Mouse (Mus musculus): Measurements from ENCODE around the gene Pla2g16. TPM values are rescaled to one million over a fixed set of nuclear protein-coding genes. Genes with fewer than 3 reads are reported as not detected.

Gene Pla2g16
- polyA plus RNA-seq, 1 experiment from 2014 or later: 8.6 TPM

DNA sequence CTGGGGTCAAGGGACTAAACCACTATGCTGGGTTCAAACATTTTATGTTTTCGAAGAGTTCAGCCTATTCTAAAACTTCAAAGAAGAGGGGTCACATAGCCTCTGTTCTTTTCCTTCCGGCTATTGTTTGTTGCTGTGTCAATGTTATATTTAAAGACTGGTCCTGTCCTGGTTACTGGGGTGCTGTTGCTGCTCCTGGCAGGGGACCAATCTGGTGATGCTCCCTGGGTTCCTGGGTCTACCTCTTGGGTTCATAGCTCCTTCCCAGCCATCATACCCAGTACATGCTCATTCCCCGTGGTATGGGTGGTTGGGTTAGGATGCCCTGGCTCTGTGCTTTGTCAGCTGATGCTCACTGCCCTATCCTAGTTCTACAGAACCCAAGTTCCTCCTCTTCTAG is 20.5 kb downstream of the Pla2g16 start:
- H3K4me3 ChIP-seq (ENCODE audit: low read length): no peak overlapping the region
- no peaks in the 10 kb centered on the region for H3K36me3 ChIP-seq (ENCODE audit: control insufficient read depth, insufficient read depth, low read length)
- no peaks in the 10 kb centered on the region for H3K9me3 ChIP-seq (ENCODE audit: control insufficient read depth, low read length)
- no peak overlapping the region for H3K4me2 ChIP-seq (ENCODE audit: low read length)
- H3K4me1 ChIP-seq (ENCODE audit: control insufficient read depth, insufficient read depth, low read depth, low read length): no peaks in the 10 kb centered on the region
- no peak for ATAC-seq
- no peaks in the 10 kb centered on the region for H3K27me3 ChIP-seq (replicated peaks; ENCODE audit: control insufficient read depth, insufficient read depth, low read length)
- no peak overlapping the region for H3K9ac ChIP-seq (ENCODE audit: low read depth, low read length)
- no peak overlapping the region for H3K27ac ChIP-seq (ENCODE audit: low read depth, low read length)
- WGBS: 84% methylated on average over 3 of the region's 3 CpGs

DNA sequence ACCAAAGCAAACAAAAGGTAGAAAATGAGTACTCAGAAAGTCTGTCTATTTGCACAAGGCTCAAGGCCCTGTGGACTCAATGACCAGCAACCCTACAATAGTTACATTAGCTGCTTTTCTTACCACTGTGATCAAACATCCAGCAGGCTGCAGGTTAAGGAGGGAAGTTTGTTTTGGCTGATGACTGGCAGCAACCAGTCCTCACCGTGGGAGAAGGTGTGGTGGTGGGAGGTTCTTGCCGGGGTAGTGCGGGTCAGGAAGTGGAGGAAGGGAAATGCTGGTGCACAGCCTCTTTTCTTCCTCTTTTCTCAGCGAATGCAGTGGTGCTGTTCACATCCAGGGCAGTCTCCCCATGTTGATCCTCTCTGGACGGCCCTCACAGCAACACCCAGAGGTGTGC is 23.8 kb downstream of the Pla2g16 start:
- no peaks in the 10 kb centered on the region for H3K4me1 ChIP-seq (ENCODE audit: control insufficient read depth, insufficient read depth, low read depth, low read length)
- no peaks in the 10 kb centered on the region for H3K9me3 ChIP-seq (ENCODE audit: control insufficient read depth, low read length)
- WGBS: 66% methylated on average over 5 of the region's 5 CpGs
- no peaks in the 10 kb centered on the region for H3K36me3 ChIP-seq (ENCODE audit: control insufficient read depth, insufficient read depth, low read length)
- H3K4me3 ChIP-seq (ENCODE audit: low read length): no peak overlapping the region
- no peak overlapping the region for H3K4me2 ChIP-seq (ENCODE audit: low read length)
- no peak for ATAC-seq
- no peak overlapping the region for H3K9ac ChIP-seq (ENCODE audit: low read depth, low read length)
- H3K27ac ChIP-seq (ENCODE audit: low read depth, low read length): no peak overlapping the region
- H3K27me3 ChIP-seq (replicated peaks; ENCODE audit: control insufficient read depth, insufficient read depth, low read length): no peaks in the 10 kb centered on the region

DNA sequence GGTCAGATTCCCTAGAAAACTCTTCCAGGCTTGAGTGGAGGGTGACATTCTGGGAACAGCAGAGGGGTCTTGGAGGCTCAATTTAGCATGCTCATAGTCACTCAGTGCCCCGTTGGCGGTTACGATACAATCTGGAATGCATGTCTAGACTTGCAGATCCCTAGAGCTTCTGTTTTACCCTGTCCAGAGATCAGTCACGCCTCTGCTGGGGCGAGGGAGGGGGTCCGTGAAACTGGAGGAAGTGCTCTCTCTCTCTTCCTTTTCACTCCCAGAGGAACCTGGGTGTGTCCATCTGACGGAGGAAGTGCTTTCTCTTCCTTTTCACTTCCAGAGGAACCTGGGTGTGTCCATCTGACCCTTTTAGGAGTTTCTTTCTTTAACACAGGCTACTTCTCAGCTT is 25.8 kb downstream of the Pla2g16 start:
- no peak overlapping the region for H3K27ac ChIP-seq (ENCODE audit: low read depth, low read length)
- no peaks in the 10 kb centered on the region for H3K9me3 ChIP-seq (ENCODE audit: control insufficient read depth, low read length)
- no peak overlapping the region for H3K4me3 ChIP-seq (ENCODE audit: low read length)
- H3K4me2 ChIP-seq (ENCODE audit: low read length): no peak overlapping the region
- H3K36me3 ChIP-seq (ENCODE audit: control insufficient read depth, insufficient read depth, low read length): no peaks in the 10 kb centered on the region
- no peaks in the 10 kb centered on the region for H3K27me3 ChIP-seq (replicated peaks; ENCODE audit: control insufficient read depth, insufficient read depth, low read length)
- no peak overlapping the region for H3K9ac ChIP-seq (ENCODE audit: low read depth, low read length)
- ATAC-seq: no peak
- no peaks in the 10 kb centered on the region for H3K4me1 ChIP-seq (ENCODE audit: control insufficient read depth, insufficient read depth, low read depth, low read length)
- 56% methylated on average over 7 of the region's 7 CpGs for WGBS

DNA sequence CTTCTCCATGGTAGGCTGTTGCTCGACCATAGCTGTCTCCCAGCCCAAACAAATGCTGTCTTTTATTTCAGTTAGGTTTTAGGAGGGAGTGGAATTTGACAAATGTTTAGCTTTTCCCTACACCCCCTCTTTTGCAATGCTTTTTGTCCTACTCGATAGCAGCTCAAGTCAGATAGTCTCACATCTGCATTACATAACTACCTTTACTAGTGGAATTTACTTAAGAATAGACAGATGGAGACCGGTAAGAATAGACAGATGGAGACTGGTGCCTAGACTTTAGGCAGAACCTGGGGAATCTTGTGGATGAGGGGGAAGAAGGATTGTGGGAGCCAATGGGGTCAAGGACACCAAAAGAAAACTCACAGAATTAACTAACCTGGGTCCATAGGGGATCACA is 26.3 kb downstream of the Pla2g16 start:
- Histone ChIP-seq H3K27me3 (replicated peaks; ENCODE audit: control insufficient read depth, insufficient read depth, low read length) (no peaks in the 10 kb centered on the region), H3K27ac (ENCODE audit: low read depth, low read length) (no peak overlapping the region)
- 81% methylated on average over 3 of the region's 3 CpGs for WGBS

DNA sequence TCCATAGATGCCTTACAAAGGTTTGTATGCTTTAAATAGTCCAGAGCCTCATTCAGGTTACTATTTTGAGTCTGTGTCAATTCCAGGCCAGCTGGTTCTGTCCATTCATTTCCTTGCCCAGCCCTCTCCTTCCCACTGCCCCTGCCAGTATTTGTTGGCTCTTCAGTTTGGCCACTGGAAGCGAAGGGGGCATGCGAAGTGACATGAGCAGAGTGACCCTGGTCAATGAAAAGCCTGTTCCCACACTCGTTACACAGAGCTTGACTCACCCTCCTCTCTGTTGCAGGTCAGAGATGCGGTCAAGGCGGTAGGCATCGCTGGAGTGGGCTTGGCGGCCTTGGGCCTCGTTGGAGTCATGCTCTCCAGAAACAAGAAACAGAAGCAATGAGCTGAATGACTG is 28.0 kb downstream of the Pla2g16 start:
- Histone ChIP-seq H3K27me3 (replicated peaks; ENCODE audit: control insufficient read depth, insufficient read depth, low read length) (no peaks in the 10 kb centered on the region), H3K9ac (ENCODE audit: low read depth, low read length) (no peak overlapping the region), H3K27ac (ENCODE audit: low read depth, low read length) (no peak overlapping the region), H3K4me1 (ENCODE audit: control insufficient read depth, insufficient read depth, low read depth, low read length) (no peaks in the 10 kb centered on the region), H3K4me3 (ENCODE audit: low read length) (no peak overlapping the region), H3K9me3 (ENCODE audit: control insufficient read depth, low read length) (no peaks in the 10 kb centered on the region), H3K36me3 (ENCODE audit: control insufficient read depth, insufficient read depth, low read length) (no peaks in the 10 kb centered on the region), H3K4me2 (ENCODE audit: low read length) (no peak overlapping the region)
- no peak for ATAC-seq
- 83% methylated on average over 8 of the region's 8 CpGs for WGBS

More for the DNA sequence above, 26.3 kb downstream of the Pla2g16 start:
- Histone ChIP-seq H3K9me3 (ENCODE audit: control insufficient read depth, low read length) (no peaks in the 10 kb centered on the region), H3K36me3 (ENCODE audit: control insufficient read depth, insufficient read depth, low read length) (no peaks in the 10 kb centered on the region), H3K4me1 (ENCODE audit: control insufficient read depth, insufficient read depth, low read depth, low read length) (no peaks in the 10 kb centered on the region), H3K9ac (ENCODE audit: low read depth, low read length) (no peak overlapping the region), H3K4me2 (ENCODE audit: low read length) (no peak overlapping the region), H3K4me3 (ENCODE audit: low read length) (no peak overlapping the region)
- ATAC-seq: no peak

DNA sequence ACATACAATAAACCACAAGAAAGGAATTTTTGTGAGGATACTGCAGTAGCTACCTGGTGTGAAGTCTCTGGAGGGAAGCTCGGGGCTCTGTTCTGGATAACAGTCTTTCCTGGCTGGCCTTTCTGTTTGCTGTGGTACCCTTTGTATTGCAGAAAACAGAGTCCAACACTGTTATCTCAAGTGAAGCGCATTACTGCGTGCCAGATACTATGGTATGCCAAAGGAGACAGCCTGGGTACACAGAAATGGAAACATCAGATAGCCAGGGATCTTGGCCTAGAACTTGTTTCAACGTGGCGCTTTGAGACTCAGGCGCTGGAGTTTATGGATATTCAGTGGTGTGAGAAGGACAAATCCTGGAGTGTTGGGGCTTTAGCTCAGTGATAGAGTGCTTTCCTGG is 28.5 kb downstream of the Pla2g16 start:
- H3K27ac ChIP-seq (ENCODE audit: low read depth, low read length): no peak overlapping the region
- no peaks in the 10 kb centered on the region for H3K4me1 ChIP-seq (ENCODE audit: control insufficient read depth, insufficient read depth, low read depth, low read length)
- no peaks in the 10 kb centered on the region for H3K36me3 ChIP-seq (ENCODE audit: control insufficient read depth, insufficient read depth, low read length)
- no peak for ATAC-seq
- H3K4me2 ChIP-seq (ENCODE audit: low read length): no peak overlapping the region
- H3K27me3 ChIP-seq (replicated peaks; ENCODE audit: control insufficient read depth, insufficient read depth, low read length): no peaks in the 10 kb centered on the region
- no peak overlapping the region for H3K4me3 ChIP-seq (ENCODE audit: low read length)
- H3K9me3 ChIP-seq (ENCODE audit: control insufficient read depth, low read length): no peaks in the 10 kb centered on the region
- 91% methylated on average over 6 of the region's 6 CpGs for WGBS
- no peak overlapping the region for H3K9ac ChIP-seq (ENCODE audit: low read depth, low read length)

DNA sequence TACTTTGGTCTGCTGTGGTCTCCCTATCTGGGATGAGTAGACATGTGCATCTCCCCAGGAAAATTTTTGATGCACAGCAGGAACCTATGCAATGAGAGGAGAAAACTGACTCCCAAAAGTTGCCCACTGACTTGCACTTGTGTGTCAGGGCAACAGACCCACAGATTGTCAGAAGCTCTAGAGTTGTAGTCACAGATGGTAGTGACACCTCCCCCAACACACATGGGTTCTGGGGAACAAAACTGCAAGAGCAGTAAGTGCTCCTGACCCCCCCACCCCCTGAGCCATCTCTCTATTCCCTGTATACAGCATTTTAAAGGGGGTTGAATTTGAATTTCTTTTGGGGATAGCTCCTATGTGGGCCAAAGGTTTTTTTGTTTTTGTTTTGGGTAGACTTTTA is 33.5 kb downstream of the Pla2g16 start:
- Histone ChIP-seq H3K4me1 (ENCODE audit: control insufficient read depth, insufficient read depth, low read depth, low read length) (no peaks in the 10 kb centered on the region), H3K27me3 (replicated peaks; ENCODE audit: control insufficient read depth, insufficient read depth, low read length) (no peaks in the 10 kb centered on the region), H3K9me3 (ENCODE audit: control insufficient read depth, low read length) (no peaks in the 10 kb centered on the region), H3K27ac (ENCODE audit: low read depth, low read length) (no peak overlapping the region), H3K4me2 (ENCODE audit: low read length) (no peak overlapping the region), H3K9ac (ENCODE audit: low read depth, low read length) (no peak overlapping the region), H3K36me3 (ENCODE audit: control insufficient read depth, insufficient read depth, low read length) (no peaks in the 10 kb centered on the region), H3K4me3 (ENCODE audit: low read length) (no peak overlapping the region)
- ATAC-seq: no peak

DNA sequence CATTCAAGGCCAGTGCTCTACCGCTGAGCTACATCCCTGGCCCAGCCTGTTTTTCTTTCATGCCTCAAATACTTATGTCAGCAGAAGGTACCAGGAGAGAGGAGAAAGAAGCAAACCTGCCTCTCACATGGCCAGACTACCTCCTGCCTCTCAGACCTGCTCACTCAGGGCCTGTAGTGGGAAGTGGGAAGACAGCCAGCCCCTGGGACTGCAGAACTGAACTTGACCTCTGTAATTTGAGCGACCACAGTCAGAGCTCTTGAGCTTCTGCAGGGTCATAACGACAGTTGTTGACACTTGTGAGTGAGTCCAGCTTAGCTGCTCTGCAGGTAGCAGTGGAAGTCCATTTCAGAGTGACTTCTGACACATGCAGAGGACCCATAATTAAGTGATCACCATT is 34.8 kb downstream of the Pla2g16 start:
- no peak overlapping the region for H3K27ac ChIP-seq (ENCODE audit: low read depth, low read length)
- H3K36me3 ChIP-seq (ENCODE audit: control insufficient read depth, insufficient read depth, low read length): no peaks in the 10 kb centered on the region
- H3K4me3 ChIP-seq (ENCODE audit: low read length): no peak overlapping the region
- no peak for ATAC-seq
- H3K4me2 ChIP-seq (ENCODE audit: low read length): no peak overlapping the region
- H3K4me1 ChIP-seq (ENCODE audit: control insufficient read depth, insufficient read depth, low read depth, low read length): no peaks in the 10 kb centered on the region
- WGBS: 64% methylated on average over 3 of the region's 3 CpGs
- no peak overlapping the region for H3K9ac ChIP-seq (ENCODE audit: low read depth, low read length)
- no peaks in the 10 kb centered on the region for H3K27me3 ChIP-seq (replicated peaks; ENCODE audit: control insufficient read depth, insufficient read depth, low read length)
- no peaks in the 10 kb centered on the region for H3K9me3 ChIP-seq (ENCODE audit: control insufficient read depth, low read length)

DNA sequence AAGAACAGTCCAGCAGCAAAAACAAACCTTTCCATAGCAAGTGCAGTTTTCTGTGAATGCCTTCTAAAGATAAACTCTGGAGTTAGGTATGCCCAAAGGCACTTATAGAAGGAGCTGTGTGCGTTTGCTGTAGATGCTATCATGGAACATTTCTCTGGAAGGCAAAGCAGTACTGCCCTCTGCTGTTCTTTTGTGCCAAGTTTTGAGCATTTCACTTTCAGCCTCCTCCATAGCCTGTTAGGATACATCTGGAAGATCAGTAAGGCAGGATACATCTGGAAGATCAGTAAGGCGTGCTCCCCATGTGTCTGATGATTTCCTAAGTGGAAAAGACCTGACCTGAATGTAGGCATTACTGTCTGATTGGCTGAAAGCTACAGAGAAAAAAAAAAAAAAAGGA is 38.3 kb downstream of the Pla2g16 start:
- Histone ChIP-seq H3K36me3 (ENCODE audit: control insufficient read depth, insufficient read depth, low read length) (no peaks in the 10 kb centered on the region), H3K4me2 (ENCODE audit: low read length) (no peak overlapping the region), H3K9me3 (ENCODE audit: control insufficient read depth, low read length) (no peaks in the 10 kb centered on the region), H3K9ac (ENCODE audit: low read depth, low read length) (no peak overlapping the region), H3K27ac (ENCODE audit: low read depth, low read length) (no peak overlapping the region), H3K27me3 (replicated peaks; ENCODE audit: control insufficient read depth, insufficient read depth, low read length) (no peaks in the 10 kb centered on the region), H3K4me1 (ENCODE audit: control insufficient read depth, insufficient read depth, low read depth, low read length) (no peaks in the 10 kb centered on the region), H3K4me3 (ENCODE audit: low read length) (no peak overlapping the region)
- WGBS: 26% methylated on average over 2 of the region's 2 CpGs
- ATAC-seq: peak; percentile 72

DNA sequence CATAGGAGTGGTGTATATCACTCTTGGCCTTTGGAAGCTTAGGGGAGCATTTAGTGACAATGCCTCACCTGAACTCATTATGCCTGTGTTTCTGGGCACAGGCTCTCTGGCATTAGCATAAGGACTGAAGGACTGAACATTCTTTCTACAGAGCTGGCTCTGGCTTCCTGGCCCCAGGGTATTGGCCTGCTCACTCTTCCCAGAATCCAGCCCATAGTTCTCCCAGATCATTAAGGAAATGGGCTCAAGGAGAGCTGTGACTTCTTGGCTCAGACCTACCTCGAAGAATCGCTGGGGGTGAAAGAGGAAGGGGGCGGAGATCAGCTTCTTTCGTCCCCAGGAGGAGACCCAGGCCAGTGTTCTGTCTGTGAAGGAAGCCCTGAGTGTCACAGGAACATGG is 41.2 kb downstream of the Pla2g16 start:
- 70% methylated on average over 4 of the region's 4 CpGs for WGBS

More for the DNA sequence above, 41.2 kb downstream of the Pla2g16 start:
- Histone ChIP-seq H3K9ac (ENCODE audit: low read depth, low read length) (no peak overlapping the region), H3K27me3 (replicated peaks; ENCODE audit: control insufficient read depth, insufficient read depth, low read length) (no peaks in the 10 kb centered on the region), H3K27ac (ENCODE audit: low read depth, low read length) (no peak overlapping the region), H3K9me3 (ENCODE audit: control insufficient read depth, low read length) (no peaks in the 10 kb centered on the region), H3K4me2 (ENCODE audit: low read length) (no peak overlapping the region), H3K4me1 (ENCODE audit: control insufficient read depth, insufficient read depth, low read depth, low read length) (no peaks in the 10 kb centered on the region), H3K4me3 (ENCODE audit: low read length) (no peak overlapping the region), H3K36me3 (ENCODE audit: control insufficient read depth, insufficient read depth, low read length) (no peaks in the 10 kb centered on the region)
- ATAC-seq: no peak

All from hindbrain, embryonic 16.5 days (tissue).